Mouse (Mus musculus) thymus, postnatal 0 days (tissue): ENCODE data around the gene Prkag3. TPM values are rescaled to one million over a fixed set of nuclear protein-coding genes. Genes with fewer than 3 reads are reported as not detected.

Experiments used
- DNase-seq: peaks from one replicate; pipeline ENCODE4 v3.0.0-alpha.2; 2015; ENCODE audit warnings: low spot score
- polyA plus RNA-seq: library from polyadenylated mRNA; unstranded; fragments of >200 nt; fragmentation: Nextera tagmentation; extraction: Ambion mirVana; gene quantifications from 2 replicates; pipeline ENCODE4 v1.2.1, GENCODE M21; 2015

The Prkag3 gene
- polyA plus RNA-seq, 1 experiment from 2014 or later = 0.16 TPM

DNA sequence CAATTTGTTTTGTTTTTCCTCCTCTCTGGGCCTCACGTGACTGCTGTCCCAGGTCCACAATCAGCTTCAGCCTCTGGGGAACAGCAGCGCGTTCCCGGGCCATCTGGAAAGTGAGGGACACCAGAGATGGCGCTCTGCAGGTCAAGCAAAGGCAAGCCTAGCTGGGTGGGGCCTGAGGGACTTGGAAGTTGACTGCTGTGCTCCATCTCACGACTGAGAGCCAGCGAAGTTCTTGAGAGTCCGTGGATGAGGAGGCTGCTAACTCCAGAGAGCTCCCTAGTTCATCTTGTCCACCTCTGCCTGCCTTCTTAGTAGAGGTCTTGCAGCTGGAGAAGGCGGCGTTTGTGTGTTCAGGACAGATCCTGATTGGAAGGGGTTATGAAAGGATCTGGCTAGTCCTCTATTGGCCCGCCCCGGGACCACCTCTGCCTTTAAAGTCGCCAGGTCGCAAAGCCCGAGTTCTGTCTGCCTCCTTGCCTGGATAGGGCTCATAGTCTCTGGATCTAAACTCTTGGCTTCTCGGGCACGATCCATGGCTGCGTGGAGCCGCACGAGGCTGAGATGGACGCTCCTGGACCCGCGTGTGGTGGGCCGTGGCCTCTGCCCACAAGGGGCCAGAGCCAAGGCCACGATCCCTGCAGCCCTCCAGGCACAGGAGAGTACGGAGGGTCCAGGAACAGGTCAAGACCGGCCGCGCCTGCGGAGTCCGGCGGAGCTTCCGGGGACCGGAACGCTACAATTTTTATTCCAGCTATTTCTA is 35.7 kb downstream of the Prkag3 start, which contains the start of gene Cyp27a1:
Gene Cyp27a1 (plus strand): TSS at position 476 of the 760 bp plus-strand sequence.
- no peak for DNase-seq

DNA sequence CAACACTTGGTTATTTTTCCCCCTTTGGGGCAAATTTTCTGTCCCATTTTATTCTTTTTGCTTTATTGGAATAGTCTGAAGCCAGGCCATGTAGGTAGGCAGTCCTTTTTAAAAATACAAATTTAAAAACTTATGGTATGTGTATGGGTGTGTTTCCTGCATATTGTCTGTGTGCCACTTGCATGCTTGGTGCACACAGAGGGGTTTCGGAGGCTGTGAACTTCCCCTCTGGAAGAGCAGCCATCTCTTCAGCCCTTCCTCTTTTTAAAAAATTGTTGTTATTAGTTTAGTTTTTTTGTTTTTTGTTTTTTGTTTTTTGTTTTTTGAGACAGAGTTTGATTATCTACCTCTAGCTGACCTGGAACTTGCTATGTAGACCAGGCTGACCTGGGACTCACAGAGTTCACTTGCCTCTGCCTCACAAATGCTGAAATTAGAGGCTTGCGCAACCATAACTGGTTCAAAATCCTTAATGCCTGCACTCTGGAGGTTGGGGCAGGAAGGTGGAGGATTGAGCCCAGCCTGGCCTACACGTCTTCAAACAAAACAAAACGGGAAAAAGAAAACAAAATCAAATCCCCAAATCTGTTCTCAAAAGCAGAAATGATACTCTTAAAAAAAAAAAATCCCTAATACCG is 36.4 kb downstream of the Prkag3 start:
- DNase-seq = no peak

DNA sequence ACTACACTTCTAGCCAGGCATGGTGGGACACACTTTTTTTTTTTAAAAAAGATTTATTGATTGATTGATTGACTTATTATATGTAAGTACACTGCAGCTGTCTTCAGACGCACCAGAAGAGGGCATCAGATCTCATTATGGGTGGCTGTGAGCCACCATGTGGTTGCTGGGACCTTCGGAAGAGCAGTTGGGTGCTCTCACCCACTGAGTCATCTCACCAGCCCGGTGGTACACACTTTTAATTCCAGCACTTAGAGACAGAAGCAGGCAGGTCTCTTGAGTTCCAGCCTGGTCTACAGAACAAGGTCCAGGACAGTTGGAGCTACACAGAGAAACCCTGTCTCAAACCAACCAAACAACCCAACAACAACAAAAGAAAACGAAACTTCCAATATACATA is 37.0 kb downstream of the Prkag3 start:
- DNase-seq = no peak

DNA sequence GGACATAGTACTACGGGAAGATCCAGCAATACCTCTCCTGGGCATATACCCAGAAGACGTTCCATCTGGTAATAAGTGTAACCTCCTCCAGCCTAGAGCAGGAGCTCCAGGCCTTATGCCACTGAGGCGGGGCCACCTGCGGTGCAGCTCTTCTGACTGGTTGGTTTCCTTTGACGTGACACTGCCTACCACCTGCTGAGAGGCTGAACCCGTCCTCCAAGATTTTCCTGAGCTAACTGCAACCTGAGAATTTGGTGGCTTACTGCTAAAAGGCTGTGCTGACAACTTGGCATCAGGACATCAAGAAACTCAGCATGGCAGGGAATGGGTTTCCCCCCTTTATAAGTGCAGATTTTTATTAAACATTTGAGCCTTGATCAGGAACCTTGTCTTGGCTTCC is 39.5 kb downstream of the Prkag3 start:
- DNase-seq = no peak

DNA sequence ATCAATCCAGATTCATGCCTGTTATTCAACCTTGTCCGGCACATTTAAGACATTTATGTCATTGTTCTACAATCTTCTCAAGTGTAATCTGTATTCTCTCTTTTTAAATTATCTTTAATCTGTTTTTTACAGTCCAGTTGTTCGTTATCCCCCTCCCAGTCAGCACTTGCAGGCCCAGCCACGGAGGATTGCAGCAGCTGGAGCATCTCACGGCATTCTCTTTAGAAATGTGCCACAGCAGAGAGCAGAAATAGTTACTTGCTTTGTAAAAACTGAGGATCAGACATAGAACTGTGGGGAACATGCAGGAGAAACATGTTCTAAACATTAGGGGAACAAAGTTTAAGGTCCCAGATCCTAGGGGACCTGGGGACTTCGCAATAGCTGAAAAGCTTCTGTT is 44.0 kb downstream of the Prkag3 start:
- DNase-seq = no peak

DNA sequence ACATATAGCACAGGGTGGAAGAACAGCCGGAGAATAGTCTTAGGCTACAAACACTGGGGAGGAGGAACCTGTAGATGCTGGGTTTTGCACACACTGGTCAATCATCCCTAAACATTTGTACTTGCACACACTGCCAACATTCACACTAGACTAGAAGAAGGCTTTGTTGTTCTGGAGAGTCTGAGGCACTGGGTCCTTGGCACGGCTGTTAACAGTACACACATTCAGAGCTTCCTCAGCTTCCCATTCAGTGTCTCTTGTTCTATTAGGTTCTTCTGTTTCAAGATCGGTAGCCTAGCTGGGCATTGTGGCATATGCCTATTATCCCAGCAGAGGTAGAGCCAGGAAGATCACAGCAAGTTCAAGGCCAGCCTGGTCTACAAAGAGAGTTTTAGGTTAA is 44.9 kb downstream of the Prkag3 start:
- DNase-seq = no peak

DNA sequence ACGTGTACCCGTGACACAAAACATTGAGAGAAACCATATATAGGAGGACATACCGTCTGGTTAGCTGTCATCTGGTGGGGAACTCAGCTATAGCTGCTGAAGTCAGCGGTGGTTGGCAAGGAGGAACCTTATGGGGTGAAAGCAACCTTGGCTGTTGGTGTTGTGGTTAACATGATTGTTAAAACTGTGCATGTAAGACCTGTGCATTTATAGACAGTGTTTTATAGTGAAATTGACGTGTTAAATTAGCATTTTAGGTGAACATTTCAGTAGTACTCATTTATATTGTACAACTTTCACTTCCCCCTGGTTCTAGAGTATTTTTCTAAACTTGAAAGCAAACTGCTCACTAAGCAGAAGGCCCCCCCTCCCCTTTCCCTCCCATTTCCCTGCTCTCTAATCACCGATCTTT is 46.9 kb downstream of the Prkag3 start:
- DNase-seq = no peak

DNA sequence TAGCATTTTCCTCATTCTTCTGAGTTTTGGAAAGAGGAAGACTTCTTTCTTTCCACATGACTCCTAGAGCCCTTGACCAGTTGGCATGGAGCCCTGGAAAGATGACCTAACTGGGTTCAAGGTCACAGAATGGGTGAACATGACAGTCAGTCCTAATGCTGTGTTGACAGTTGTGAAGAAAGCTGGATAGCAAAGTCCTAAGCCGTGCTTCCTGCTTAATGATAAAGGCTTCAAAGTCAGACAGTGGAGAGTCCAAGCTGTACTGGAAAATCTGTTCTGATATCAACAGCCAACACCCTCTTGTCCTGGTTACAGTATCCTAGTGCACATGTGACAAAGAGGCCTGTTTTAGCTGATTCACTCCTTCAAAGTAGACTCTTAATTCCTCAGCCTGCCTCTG is 50.2 kb downstream of the Prkag3 start:
- DNase-seq = no peak

DNA sequence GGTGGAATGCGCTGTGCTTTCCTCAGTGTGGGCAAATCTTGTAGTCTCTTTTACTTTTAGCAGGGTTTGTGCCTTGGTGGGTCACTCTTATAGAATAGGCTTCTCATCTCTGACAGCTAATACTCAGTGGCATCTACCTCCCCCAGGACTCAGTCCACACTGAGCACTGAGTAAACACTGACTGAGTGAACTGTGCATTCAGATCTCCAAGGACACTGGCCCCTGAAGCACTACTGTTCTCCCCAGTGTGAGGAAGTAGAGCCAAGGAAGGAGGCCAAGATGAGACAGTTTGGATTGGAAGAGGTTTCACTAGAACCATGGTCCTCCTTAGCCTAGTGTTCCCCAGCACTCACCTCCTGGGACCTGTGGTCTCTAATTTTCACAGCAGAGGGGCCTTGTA is 50.7 kb downstream of the Prkag3 start:
- no peak for DNase-seq

DNA sequence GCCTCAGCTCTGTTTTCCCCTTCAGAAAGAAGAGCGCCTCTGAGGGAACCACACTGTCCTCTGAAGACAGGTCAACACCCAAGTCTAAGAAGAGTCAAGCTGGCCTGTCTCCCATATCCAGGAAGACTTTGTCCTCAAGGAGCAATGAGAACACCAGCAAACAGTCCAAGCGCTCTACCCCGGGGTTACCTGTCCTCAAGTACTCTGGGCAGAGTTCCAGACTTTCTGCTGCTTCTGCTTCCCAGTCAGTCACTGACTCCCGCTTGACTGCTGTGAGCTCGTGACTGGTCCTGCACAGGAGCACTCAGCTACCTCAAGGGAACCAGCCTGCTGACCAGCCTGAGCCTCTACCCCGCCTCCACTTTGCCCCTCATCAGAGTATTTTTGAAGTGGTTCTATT is 51.6 kb downstream of the Prkag3 start:
- DNase-seq = no peak

DNA sequence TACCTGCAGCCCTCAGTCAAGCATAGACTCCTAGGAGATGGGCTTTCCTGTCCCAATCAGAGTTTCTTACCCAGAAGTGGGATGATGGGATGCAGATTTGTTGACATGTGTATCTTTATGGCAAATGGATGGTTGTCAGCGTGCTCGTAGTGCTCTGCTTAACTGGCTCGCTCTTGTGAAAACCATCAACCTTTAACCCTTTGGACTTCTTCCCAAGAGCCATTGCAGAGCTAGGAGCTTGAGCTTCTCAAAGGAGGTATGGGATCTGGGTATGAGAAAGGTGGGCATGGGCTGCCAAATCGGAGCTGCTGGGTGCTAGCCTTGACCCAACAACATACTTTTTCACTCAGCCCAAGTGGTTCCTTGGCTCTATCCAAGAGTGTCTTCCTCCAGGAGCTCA is 53.2 kb downstream of the Prkag3 start:
- no peak for DNase-seq

DNA sequence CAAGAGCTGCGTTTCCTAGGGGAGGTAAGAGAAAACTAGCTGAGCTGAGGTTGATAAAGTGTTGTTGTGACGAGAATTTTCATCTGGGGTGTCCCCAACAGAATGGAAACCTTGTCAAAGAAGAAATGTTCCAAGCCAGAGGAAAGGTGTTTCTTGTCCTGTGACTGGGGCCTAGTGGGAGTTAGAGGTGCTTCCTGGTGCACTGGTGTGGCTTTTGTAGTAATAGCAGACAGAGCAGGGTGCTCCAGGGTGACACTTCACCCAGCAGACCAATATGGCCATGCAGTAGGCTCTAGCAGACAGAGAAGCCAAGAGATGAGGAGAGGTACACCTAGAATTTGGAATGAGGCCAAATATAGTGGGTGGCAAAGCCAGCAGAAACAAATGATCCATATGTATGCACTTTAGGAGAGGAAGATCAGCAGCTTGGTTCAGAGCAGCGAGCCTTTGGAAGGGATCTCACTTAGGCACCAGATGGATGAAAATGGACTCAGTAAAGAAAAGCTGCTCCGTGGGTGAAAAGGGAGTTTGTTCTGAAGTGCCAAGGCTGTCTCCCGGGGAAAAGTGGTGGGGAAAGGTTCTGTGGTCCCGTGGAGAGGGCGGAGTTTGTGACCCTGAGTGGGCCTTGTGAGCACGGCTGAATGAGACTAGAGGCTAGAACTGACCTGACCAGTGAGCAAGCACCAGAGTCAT is 55.0 kb downstream of the Prkag3 start:
- DNase-seq = no peak

Other genes starting within 250 kb of the Prkag3 start
- gene Cnot9, start 243.2 kb downstream of the Prkag3 start, polyA plus RNA-seq = 63.2 and 66.6 TPM in 2 replicates
- gene Plcd4, start 206.3 kb downstream of the Prkag3 start, polyA plus RNA-seq = 0.53 and 1.1 TPM in 2 replicates
- 20.8 and 21.9 TPM in 2 replicates for gene Usp37, start 204.9 kb downstream of the Prkag3 start, polyA plus RNA-seq
- gene Zfp142, start 161.0 kb downstream of the Prkag3 start, polyA plus RNA-seq = 4.3 and 4.7 TPM in 2 replicates
- 14.0 and 14.2 TPM in 2 replicates for gene Bcs1l, start 160.9 kb downstream of the Prkag3 start, polyA plus RNA-seq
- gene Rnf25, start 147.8 kb downstream of the Prkag3 start, polyA plus RNA-seq = 27.7 and 29.7 TPM in 2 replicates
- 1.3 and 2.0 TPM in 2 replicates for gene Stk36, start 147.8 kb downstream of the Prkag3 start, polyA plus RNA-seq
- gene Ttll4, start 87.5 kb downstream of the Prkag3 start, polyA plus RNA-seq = 8.9 and 10.0 TPM in 2 replicates
- 4.0 and 5.1 TPM in 2 replicates for gene Cyp27a1, start 35.6 kb downstream of the Prkag3 start, polyA plus RNA-seq
- gene Wnt6, start 22.7 kb upstream of the Prkag3 start, polyA plus RNA-seq = 1.6 and 2.6 TPM in 2 replicates
- gene Wnt10a, start 42.3 kb upstream of the Prkag3 start, polyA plus RNA-seq = 1.6 and 1.9 TPM in 2 replicates
- not detected in 2 replicates for gene Cdk5r2, start 105.7 kb upstream of the Prkag3 start, polyA plus RNA-seq
- gene Fev, start 136.2 kb upstream of the Prkag3 start, polyA plus RNA-seq = not detected in 2 replicates
- gene Cryba2, start 143.9 kb upstream of the Prkag3 start, polyA plus RNA-seq = 0.37 and 1.1 TPM in 2 replicates
- gene Cfap65, start 186.4 kb upstream of the Prkag3 start, polyA plus RNA-seq = 0.04 and 0.08 TPM in 2 replicates
- 0.21 and 0.22 TPM in 2 replicates for gene Ihh, start 202.5 kb upstream of the Prkag3 start, polyA plus RNA-seq